Mouse (Mus musculus): ENCODE data around the gene Tbx5.

The Tbx5 gene

DNA sequence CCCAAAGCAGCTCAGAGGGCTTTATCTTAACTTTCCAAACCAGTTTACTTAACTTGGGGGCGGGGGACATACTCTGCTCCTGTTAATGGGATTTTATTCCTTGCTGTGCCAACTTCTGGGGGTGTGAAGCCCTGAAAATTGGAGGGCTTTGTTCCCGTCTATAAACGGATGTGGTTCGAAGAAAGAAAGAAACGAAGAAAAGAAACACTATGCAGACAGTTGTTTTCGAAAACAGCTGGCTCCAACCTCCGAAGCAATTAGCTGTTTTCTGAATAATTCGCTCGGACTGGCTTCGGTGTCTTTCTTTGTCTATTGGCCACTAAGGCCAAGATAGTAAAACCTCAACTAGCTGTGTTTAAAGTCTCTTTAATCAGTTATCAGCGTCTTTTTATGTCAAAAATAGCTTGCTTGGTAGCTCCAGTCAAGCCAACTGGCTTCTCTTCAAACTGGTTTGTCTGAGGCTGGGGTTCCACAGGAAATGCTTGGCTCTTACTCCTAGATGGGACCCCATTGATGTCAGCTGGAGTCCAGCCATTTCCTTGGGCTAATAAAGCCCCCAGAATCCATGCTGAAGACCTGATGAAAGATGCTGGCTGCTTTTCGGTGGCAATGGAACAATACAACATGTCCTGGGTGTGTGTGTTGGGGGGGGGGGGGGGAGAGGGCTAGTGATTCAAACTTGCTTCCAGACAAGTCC lies 21.3 kb upstream of the Tbx5 start:
- no peak for DNase-seq (ENCODE audit: low read depth)

DNA sequence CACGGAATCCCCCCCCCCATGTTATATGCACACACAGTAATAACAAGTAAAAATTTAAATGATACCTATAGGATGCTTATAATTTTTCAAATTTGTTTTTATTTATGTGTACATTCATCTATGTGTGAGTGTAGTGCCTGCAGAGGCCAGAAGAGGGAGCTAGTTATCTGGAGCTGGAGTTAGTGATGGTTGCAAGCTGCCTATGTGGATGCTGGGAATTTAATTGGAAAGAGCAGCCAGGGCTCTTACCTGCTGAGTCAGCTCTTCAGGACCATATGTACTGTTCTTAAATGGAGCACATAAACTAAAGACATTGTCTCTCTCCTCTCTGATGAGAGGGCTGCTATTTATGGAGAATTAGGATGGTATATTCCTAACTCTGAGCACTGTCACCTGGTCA lies 17.2 kb upstream of the Tbx5 start:
- no peak for DNase-seq (ENCODE audit: low read depth)

DNA sequence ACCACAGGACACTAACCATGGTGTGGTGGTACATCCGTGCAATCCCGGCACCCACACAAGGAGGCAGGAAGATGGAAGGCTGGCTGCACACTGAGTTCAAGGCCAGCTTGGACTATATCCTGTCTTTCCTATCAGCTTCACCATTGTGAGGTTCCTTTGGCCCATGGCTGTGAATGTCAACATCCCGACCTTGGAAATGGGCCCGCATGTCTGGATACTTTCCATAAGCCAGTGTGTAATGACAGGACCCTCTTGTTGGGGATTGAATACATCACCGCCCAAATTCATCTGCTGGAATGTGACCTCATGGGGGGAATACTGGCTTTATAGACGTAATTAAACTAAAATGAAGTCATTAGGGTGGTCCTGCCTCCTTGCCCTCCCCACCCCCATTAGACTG lies 12.0 kb upstream of the Tbx5 start:
- DNase-seq (ENCODE audit: low read depth), result no peak

DNA sequence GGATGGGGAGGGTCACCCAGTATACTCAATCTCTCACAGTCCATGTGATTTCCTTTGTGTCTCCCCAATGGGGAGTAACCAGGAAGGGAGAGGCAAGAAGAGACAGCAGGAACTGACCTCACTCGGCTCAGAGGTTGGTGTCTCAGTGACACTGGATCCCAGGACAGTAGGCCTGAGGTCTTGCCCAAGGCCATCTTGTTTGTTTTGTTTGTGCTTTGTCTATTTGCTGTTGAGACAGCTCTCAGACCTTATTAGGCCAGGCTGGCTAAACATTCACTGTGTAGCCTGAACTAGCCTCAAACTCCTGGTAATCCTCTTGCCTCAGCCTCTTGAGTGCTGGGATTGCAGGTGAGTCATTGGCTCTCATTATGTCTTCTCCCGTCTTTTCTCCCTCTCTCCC lies 11.0 kb upstream of the Tbx5 start:
- no peak for DNase-seq (ENCODE audit: low read depth)

DNA sequence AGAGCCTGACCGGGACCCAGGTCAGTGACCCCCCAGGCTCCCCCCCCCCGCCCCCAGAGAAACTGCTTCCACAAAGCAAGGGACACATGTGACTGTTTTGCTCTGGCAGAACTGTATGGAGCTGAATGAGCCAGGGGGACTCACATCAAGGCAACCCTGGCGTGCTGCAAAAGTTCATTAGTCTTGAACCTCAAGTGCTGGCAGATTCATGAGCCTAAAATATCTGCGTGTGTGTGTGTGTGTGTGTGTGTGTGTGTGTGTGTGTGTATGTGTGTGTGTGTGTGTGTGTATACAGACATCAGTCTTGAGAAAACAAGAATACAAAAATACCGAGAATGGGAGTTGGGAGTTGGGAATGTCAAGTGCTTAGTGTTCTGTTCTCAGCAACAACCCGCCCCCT lies 5.1 kb upstream of the Tbx5 start:
- DNase-seq (ENCODE audit: low read depth), result no peak

DNA sequence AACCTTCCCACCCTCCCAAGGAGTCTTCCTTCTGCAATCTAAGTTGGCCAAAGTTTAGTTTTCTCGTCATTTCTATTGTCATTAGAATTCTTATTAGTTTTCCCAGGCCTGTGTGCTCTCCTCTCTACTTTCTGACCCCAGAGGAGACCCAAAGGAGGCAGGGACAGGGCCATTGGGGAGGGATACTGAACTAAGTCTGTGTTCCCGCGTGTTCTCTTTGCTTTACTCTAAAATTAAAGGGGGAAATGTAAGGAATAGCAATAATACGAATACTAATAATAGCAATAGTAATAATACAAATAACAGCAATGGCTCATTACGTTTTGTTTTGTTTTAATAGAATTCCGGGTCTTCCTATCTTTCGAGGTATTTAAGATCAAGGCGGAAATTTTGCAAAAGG lies 1.9 kb upstream of the Tbx5 start:
- no peak for DNase-seq (ENCODE audit: low read depth)

DNA sequence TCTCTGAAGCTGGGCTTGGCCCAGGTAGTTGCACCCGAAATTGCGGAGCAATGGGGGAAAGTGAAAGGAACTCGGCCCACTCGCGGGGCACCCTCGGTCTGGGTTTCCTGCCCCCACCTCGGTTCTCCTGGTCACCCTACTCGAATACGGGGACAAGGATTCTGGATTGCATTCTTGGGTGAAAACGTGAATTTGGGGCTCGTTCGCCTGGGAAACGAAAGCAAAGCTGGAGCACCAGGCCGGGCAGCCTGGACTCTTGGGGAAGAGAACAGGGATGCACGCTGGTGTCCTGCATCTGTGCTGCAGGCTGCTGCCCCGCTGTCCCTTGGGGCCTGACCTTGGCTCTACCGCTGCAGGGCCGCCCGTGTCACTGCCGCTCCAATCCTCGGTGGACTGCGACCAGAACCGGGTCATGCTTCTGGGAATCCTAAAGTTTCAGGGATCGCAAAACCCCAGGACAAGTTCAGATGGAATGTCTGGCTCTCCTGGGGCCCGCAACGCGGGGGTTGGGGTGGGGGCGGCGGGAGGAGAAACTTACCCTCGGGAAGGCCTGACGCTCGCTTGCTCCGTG lies 1.2 kb upstream of the Tbx5 start:
- no peak for DNase-seq (ENCODE audit: low read depth)

DNA sequence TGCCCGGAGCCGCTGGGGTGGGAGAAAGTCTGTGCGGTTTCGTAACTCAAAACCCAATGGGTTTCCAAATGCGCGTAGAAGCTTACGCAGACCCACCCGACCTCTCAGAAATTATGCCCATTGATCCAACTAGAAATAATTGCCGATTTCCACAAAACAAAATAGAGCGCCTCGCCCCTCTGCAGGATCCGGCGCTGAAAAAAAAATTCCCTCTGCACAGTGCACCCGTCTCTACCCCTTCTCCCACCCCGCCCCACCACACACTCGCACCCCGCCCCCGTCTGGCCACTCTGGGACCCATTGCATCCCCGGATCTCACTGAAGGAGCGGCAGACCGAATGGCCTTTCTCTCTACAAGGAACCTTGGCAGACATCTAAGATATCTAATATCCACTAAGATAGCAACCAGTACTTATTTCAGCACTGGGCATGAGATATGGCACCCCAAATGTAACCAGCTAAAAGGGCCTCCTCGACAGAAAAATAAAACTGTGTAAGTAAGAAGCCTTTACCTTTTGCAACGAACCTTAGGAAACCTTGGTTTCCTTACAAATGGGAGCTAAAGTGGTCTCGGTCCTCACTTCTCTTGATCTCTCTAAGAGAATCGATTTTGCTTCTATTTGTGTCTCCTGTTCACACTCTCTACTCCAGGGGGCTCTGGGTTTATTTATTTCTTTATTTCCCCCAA lies 533 bp upstream of the Tbx5 start:
- DNase-seq (ENCODE audit: low read depth), result no peak

DNA sequence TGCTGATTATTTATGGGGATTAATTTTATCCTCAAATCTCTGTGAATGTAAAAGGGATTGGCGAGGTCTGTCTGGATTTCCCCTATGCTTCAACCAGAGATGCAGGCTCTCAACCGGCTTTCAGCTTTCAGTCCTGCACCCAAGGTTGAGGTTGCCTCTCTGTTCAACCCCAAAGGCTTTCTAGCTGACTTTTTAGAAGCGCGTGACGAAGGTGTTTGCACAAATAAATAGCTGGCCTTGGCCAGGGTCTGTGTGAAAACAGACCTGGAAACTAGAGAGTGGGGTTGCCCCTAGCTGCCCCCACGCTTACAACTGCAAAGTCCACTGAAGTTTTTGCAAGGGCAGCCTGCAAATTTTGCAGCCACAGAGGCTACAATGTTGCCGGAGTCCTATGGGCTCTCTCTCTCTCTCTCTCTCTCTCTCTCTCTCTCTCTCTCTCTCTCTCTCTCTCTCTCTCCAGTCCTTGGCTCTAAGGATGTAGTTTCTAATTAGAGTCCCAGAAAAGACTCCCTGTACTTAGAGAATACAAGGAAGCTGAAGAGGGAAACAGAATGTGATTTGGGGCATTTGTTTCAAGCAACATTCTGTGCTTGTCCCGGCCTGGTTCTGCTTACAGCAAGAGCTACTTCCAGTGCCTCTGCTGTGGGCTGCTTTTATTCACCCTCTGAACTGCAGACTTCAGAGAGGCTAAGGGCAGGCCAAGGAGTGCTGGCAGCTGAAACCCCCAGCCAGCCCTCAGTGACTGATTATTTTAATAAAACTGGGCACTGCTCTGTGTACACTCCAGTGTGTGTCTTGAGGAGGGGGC lies 959 bp downstream of the Tbx5 start:
- no peak for DNase-seq (ENCODE audit: low read depth)

DNA sequence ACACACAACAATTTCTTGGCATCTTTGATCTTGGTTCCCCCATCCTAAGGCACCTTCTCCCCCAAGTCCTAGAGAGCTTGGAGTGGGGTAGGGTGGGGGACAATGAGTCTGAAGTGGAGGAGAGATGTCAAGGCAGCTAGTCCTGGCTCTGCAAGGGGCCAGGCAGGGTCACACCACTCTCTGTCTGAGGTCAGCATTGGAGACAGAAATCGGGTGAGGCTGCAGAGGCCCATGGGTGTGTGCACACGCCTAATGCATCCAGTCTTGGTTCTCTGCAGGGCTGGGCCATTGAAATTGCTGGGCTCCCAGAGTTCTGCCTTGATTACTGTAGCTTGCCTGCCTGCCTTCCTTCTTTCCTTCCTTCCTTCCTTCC lies 1.5 kb downstream of the Tbx5 start:
- DNase-seq (ENCODE audit: low read depth), result no peak

DNA sequence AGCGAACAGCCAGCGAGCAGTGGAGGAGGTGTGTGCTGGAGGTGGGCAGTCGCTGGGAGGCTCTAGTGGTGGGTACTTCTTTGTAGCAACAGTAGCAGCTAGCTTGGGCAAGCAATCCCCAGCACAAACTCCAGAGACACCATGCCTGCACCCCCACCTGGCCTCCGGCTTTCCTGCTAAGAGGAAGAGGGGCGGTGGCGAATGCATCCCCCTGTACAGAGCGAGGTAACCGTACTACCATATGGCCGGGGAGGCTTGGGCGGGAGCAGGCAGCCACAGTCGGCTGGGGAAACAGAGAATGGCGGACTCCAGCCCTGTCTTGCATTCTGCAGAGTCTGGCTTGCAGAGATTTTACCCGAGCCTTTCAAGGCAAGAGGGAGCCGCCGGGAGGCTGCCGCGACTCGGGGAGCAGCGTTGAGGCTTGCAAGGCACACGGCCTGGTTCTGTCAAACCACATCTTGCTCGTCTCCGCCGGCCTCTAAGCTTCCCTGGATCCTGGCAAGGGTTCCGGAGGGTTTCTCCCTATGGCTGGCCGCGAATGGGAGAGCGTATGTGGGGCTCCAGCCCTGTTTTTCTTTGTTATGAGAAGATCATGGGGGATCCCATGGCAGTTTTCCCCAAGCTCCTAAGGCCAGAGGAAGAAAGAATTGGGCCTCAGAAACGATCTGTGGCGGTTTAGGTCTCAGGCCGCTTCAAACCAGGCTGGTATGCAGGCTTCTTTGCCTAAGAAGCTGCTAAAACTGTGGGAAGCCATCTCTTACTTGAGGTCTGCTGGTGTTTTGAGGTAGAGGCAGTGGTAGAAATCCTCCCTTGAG lies 2.8 kb downstream of the Tbx5 start:
- no peak for DNase-seq (ENCODE audit: low read depth)

DNA sequence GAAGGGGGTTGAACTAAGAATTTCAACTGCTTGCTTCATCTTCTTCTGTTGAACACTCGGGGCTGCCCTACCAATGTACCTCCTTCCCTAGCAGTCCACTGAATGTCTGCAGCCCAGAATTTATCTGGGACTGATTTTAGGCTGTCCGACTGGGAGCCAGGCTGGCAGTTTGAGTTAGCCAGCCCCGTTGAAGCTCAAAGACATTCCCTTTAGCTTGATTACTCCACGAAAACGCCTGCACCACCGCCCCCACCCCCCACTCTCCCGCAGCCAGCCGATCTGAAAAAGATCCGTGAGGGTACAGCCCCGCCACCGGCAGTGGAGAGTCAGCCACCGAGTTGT lies 3.4 kb downstream of the Tbx5 start:
- DNase-seq (ENCODE audit: low read depth), result no peak

DNA sequence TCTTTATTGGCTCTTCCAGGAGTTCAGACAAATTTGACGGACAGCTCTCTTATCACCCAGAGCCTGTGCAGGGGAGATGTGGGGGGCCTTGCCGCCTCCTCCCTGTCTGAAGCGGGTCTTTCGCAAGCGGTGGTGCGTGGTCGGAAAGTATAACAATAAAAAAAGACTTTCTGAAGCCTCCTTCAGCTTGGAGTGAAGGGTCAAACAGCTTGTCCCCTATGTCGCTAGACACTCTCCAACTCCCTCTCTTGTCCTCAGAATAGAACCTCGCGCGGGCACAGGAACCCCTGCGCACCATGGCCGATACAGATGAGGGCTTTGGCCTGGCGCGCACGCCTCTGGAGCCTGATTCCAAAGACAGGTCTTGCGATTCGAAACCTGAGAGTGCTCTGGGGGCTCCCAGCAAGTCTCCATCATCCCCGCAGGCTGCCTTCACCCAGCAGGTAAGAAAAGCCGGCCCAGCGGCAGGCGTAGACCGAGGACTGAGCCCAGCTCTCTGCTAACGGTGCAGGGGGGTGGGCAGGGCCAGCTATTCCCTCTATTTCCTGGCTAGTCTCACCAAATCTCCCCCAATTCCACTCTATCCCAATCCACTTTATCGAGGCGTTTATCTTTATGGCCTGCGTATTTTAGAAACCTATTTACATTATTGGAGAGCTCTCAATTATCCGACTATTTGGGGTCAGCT lies 4.3 kb downstream of the Tbx5 start:
- no peak for DNase-seq (ENCODE audit: low read depth)

DNA sequence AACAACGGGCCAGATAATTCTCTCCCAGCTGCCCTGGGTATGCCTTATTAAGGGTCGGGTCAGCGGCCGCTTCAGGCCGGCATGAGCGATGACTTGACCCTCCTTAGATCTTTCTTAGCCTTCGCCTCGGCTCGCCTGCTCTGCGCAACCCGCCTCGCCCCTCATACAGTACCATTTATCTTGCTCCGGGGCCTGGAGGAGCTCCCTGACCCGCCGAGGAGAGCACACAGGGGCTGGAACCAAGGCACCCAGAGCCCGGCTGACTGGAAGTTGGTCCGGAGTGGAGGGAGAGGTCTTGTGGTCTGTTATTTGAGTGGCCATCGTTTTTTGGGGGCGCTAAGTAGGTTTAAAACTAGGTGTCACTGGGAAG lies 4.8 kb downstream of the Tbx5 start:
- no peak for DNase-seq (ENCODE audit: low read depth)

DNA sequence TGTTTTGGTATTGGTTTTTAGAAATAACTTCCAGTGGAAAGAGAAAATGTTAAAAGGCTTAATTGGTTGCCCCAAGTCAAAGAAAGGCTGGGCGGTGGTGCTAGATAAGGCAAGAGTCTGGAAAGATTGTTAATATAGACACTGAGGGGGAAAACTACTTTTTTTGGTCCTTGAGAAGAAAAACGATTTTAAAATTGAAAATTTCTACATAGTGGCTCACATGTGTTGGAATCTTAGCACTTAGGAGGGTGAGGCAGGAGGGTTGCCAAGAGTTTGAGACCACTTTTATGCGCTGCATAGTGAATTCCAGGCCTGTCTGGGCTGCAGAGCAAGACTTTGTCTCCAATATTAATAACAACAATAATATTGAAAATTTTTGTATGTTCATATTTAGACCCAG lies 5.4 kb downstream of the Tbx5 start:
- DNase-seq (ENCODE audit: low read depth), result no peak

DNA sequence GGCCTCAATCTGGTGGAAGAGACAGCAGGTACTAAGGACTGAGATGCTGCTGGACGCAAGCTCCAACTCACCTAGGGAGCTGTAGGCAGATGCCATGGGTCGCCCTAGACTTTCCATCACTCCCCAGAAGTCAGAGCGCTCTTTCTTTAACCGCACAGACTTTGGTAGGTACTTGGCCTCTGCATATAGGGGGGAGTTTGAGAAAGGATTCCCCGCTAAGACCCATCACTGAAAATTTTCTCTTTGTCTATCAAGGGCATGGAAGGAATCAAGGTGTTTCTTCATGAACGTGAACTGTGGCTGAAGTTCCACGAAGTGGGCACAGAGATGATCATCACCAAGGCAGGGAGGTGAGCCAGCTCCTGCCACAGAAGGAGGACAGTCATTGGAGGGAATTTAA lies 6.0 kb downstream of the Tbx5 start:
- no peak for DNase-seq (ENCODE audit: low read depth)

DNA sequence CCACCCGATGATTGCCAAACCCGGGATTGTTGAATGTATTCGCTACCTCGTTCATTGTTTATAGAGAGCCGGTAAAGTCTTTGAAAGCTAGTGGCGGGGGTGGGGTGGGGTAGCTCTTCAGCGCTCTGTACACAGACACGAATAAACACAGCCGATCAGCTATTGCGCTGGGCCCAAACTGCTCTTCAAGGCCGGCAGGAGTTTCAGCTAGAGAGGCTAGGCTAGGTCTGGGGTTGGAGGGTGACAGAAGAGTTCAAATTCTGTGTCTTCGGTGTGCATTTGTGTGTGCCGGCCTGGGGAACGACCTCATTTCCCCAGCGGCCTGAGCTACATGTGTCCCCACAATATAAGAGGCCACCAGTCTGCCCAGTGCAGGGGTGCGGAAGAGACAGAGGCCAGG lies 6.7 kb downstream of the Tbx5 start:
- DNase-seq (ENCODE audit: low read depth), result no peak

DNA sequence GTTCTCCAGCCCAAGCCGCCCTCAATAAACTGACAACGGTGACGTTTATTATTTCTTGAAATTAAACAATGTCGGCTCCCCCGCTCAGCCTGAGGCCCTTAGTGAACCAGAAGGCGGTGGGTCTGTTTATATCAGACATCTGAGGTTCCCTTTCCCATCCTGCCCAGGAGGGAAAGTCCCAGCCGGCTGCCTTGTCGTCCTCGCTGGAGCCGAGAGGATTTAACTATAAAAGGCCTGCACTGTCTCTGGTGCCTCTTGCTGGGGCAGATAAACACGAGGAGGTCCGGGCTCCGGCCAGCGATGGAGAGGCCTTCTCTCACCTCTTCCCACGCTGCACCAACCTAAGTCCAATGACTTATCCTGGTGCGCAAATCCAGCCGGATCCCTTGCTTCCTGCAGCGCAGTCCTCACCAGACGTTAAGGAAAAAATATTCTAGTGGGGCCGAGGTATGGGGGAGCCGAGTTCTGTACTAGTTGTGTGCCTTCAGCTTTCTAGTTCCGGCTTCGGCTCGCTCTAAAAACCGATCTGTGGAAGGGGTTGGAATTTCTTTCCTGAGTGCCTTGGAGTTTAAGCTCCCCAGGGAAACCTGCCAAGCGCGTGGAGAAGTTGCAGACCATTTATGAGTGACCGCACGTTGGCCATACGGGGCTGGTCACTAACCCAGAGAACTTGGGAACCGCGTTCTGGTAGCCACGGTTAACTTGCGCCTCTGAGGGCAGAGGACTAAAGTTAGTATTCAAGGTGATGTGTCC lies 7.3 kb downstream of the Tbx5 start:
- no peak for DNase-seq (ENCODE audit: low read depth)

DNA sequence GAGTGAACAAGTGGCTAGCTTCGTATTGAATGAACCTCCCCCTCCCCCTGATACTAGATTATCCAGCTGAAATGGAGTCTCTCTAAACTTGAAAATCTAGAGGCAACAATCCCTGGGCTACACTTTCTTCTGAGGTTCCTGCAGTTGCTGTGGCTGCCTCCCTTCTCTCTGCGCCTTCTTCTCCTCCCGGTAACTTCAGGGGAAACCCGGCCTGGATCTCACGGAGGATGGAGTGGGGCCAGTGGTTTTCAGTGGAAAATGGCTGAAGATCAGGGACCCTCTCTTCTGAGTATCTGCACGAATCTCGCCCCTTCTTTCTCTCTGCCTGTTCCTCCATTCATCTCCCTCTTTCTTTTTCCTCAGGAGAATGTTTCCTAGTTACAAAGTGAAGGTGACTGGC lies 7.9 kb downstream of the Tbx5 start:
- no peak for DNase-seq (ENCODE audit: low read depth)

DNA sequence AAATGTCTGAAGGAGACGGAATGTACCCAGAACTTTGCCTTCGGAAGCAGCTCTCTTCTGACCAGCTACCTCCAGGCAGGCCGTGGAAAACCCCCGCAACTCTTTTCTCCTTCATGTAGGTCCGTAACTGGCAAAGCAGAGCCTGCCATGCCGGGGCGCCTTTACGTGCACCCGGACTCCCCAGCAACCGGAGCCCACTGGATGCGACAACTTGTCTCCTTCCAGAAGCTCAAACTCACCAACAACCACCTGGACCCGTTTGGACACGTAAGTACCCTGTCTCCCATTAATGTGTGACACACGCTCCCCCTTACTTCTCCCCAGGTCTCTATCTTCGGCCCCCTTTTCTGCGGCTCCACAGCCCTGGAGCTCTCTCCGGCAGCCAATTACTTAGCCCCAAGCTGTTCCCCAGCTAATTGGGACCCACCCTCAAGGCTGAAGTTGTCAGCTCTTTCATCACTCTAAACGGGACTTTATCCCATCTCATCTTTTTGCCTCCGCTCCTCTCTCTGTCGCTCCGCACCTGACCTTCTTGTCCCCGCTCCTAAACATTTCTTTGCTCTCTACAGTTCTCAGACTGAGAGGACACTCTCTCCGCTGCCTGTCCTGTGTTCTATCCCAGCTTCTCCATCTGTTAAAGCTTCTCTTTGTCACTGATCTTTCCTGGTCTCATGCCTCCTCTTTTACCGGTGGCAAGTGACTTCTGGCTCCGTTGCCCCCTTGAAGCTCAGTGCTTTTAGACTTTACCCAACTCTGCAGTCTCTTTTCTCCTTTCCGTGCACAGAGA lies 9.4 kb downstream of the Tbx5 start:
- no peak for DNase-seq (ENCODE audit: low read depth)
